Mouse (Mus musculus) liver, embryonic 14.5 days (tissue): ENCODE results near the gene Arhgef16. TPM values are rescaled to one million over a fixed set of nuclear protein-coding genes. Genes with fewer than 3 reads are reported as not detected.
A peak's percentile ranks its signal among the peaks of the same experiment; 100 is the strongest.

ENCODE experiments used
- ATAC-seq: fragments of 200-750 bp; cut with Nextera tagmentation; 2 replicates; pipeline ENCODE4 v1.8.0; 2017; ENCODE audit warnings: moderate number of reproducible peaks, mild to moderate bottlenecking, moderate library complexity; ENCODE audit not compliant: insufficient read depth
- DNase-seq, 3 experiments: peaks; one replicate each; pipeline ENCODE4 v3.0.0-alpha.2; 2012 to 2013; ENCODE audit warnings: low read depth in 3 of 3, low spot score in 3 of 3
- H3K27ac ChIP-seq: fragments of 300-500 bp; sonication (generic); 2 replicates; pipeline ENCODE4 v1.5.1; 2014; ENCODE audit warnings: moderate library complexity, mild to moderate bottlenecking, control low read depth, inconsistent platforms
- H3K27me3 ChIP-seq: fragments of 300-500 bp; sonication (generic); 2 replicates; pipeline ENCODE4 v1.6.1; 2014; ENCODE audit warnings: mild to moderate bottlenecking, low read length, moderate library complexity; ENCODE audit not compliant: control insufficient read depth, insufficient read depth
- H3K36me3 ChIP-seq: fragments of 300-500 bp; sonication (generic); replicated peaks from 2 replicates; pipeline ENCODE4 v1.6.1; 2014; ENCODE audit warnings: low read depth; ENCODE audit not compliant: control insufficient read depth, insufficient read depth
- H3K4me1 ChIP-seq, 2 experiments: fragments of 200-500 bp in 1 of 2; fragments of 300-500 bp in 1 of 2; sonication (generic) in 1 of 2; replicated peaks; 2 replicates each; pipeline ENCODE4 v1.6.1; 2012 to 2014; ENCODE audit warnings: antibody characterized with exemption in 1 of 2, inconsistent platforms in 1 of 2, low read length in 1 of 2; ENCODE audit not compliant: control insufficient read depth in 2 of 2, insufficient read depth in 2 of 2
- H3K4me2 ChIP-seq: fragments of 300-500 bp; sonication (generic); 2 replicates; pipeline ENCODE4 v1.6.1; 2014; ENCODE audit warnings: low read depth, mild to moderate bottlenecking, control low read depth, moderate library complexity
- H3K4me3 ChIP-seq, 2 experiments: fragments of 200-500 bp in 1 of 2; fragments of 300-500 bp in 1 of 2; sonication (generic) in 1 of 2; 2 replicates each; pipeline ENCODE4 v1.5.1; 2012 to 2014; ENCODE audit warnings: low read depth in 2 of 2, low read length in 2 of 2, mild to moderate bottlenecking in 2 of 2, control low read depth in 1 of 2, inconsistent platforms in 1 of 2, moderate library complexity in 1 of 2; ENCODE audit not compliant: insufficient read depth in 1 of 2
- H3K9ac ChIP-seq: fragments of 300-500 bp; sonication (generic); replicated peaks from 2 replicates; pipeline ENCODE4 v1.6.1; 2014; ENCODE audit warnings: mild to moderate bottlenecking, control low read depth, moderate library complexity
- H3K9me3 ChIP-seq: fragments of 300-500 bp; sonication (generic); 2 replicates; pipeline ENCODE4 v1.6.1; 2016; ENCODE audit warnings: low read length, mixed read lengths; ENCODE audit not compliant: control insufficient read depth
- CTCF ChIP-seq: IDR thresholded peaks from 2 replicates; pipeline ENCODE4 v1.5.1; 2016; ENCODE audit warnings: antibody characterized with exemption, low read depth, control low read depth
- EP300 ChIP-seq: IDR thresholded peaks from 2 replicates; pipeline ENCODE4 v1.6.1; 2016; ENCODE audit warnings: antibody characterized with exemption, low read depth
- WGBS: fragments of 180-500 bp; shearing (Covaris S2); extraction: QIAGEN DNeasy Blood & Tissue Kit; methylation state at CpG from one replicate; pipeline ENCODE4 v1.1.7; 2014; ENCODE audit not compliant: insufficient replicate concordance; 5-methylcytosine and 5-hydroxymethylcytosine counted together
- polyA plus RNA-seq, 2 experiments: library from polyadenylated mRNA; depleted of rRNA in 1 of 2; stranded (reverse) in 1 of 2; unstranded in 1 of 2; fragments of >200 nt; fragmentation: Nextera tagmentation in 1 of 2; extraction: Ambion mirVana in 1 of 2; gene quantifications; 2 replicates each; pipeline versions ENCODE4 v1.2.1 to v1.2.3; 2012 to 2014

Arhgef16 gene
- polyA plus RNA-seq, 2 experiments = 2.5 to 3.6 TPM

- ATAC-seq = no peak
- H3K4me1 ChIP-seq = no peaks in the 10 kb centered on the region
- TF ChIP-seq CTCF = no peak
- TF ChIP-seq EP300 = no peak
- 48% methylated on average over 9 of the region's 9 CpGs for WGBS
- no peak overlapping the region for H3K4me2 ChIP-seq
- H3K36me3 ChIP-seq = no peaks in the 10 kb centered on the region
- H3K27me3 ChIP-seq = no peaks in the 10 kb centered on the region
- no peak overlapping the region for H3K27ac ChIP-seq
- DNase-seq = no peak
- H3K9ac ChIP-seq = no peak overlapping the region
- H3K4me3 ChIP-seq = no peak overlapping the region
- no peaks in the 10 kb centered on the region for H3K9me3 ChIP-seq
These were observed 9.2 kb upstream of the Arhgef16 start for GRCm38 (mm10) chr4:154310576-154311262.

DNA sequence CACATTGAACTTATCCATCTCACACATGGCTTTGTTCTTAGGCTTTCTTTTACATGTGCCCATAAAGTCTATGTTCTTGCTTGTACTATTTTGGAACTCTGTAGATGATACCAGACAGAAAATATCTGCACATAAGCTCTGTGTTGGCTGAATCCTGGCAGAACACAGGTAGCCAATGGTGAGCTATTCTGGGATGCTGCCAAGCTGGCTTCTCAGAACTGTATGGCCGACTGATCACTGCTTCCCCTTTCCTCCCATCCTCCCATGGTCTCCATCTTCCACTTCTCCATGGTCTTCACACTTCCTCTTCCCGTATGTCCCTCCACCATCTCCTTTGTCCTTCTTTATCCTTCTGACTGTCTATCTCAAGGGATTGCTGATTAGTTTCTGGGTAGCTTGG lies 7.7 kb upstream of the Arhgef16 start:
- Histone ChIP-seq H3K36me3 (no peaks in the 10 kb centered on the region), H3K9me3 (no peaks in the 10 kb centered on the region), H3K27me3 (no peaks in the 10 kb centered on the region), H3K4me2 (no peak overlapping the region), H3K4me3 (no peak overlapping the region), H3K27ac (no peak overlapping the region), H3K4me1 (no peaks in the 10 kb centered on the region), H3K9ac (no peak overlapping the region)
- DNase-seq = no peak
- ATAC-seq = no peak
- WGBS = 37% methylated on average over 2 of the region's 2 CpGs
- TF ChIP-seq CTCF (no peak), EP300 (no peak)

GRCm38 (mm10) chr4:154299541-154300271 lies 1.8 kb downstream of the Arhgef16 start:
- Histone ChIP-seq H3K36me3 (no peaks in the 10 kb centered on the region), H3K4me2 (peak overlapping the region; percentile 49), H3K4me1 (no peaks in the 10 kb centered on the region), H3K9ac (no peak overlapping the region), H3K27ac (no peak overlapping the region), H3K9me3 (no peaks in the 10 kb centered on the region), H3K27me3 (peaks cover 17% of the 10 kb centered on the region), H3K4me3 (peak overlapping the region; percentile 35 to 41)
- TF ChIP-seq CTCF (no peak), EP300 (no peak)
- ATAC-seq = peak; percentile 34; the same call in 1 of the 2 replicates
- no peak for DNase-seq
- 2% methylated on average over 65 of the region's 66 CpGs for WGBS

DNA sequence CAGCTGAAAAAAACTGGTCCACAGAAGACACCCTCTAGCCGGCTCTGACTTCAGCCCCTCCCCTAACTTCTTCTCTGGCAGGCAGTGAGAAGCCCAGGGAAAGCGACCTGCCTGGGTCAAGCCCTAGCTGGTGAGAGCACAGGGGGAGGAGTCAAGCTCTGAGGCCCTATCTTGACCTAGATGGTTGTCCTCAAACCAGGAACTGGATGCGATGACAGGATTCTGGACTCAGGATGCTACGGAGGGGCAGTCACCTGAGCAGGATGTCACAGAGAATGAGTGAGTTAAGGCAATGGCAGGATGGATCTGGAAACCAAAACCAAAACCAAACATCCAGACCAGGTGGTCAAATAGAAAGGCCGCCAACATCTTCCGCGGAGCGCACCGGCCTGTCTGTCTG lies 3.7 kb downstream of the Arhgef16 start:
- Histone ChIP-seq H3K27ac (no peak overlapping the region), H3K4me1 (peaks cover 0 to 2% of the 10 kb centered on the region in 2 experiments; a peak in 1 of 4 replicates), H3K4me2 (no peak overlapping the region), H3K9me3 (no peaks in the 10 kb centered on the region), H3K27me3 (peaks cover 17% of the 10 kb centered on the region), H3K36me3 (no peaks in the 10 kb centered on the region), H3K9ac (no peak overlapping the region), H3K4me3 (no peak overlapping the region)
- ATAC-seq = 0 out of 2 replicates have a peak, but pooled peaks have one; percentile 16
- WGBS = 23% methylated on average over 9 of the region's 9 CpGs
- TF ChIP-seq CTCF = no peak
- no peak for TF ChIP-seq EP300
- DNase-seq = no peak

- no peaks in the 10 kb centered on the region for H3K9me3 ChIP-seq
- DNase-seq = peak in 1 of 3 experiments; percentile 7
- H3K4me3 ChIP-seq = no peak overlapping the region
- ATAC-seq = peak; percentile 54; the same call in 1 of the 2 replicates
- peaks cover 1% of the 10 kb centered on the region; the same call in 1 of the 2 replicates for H3K27me3 ChIP-seq
- peaks cover 0 to 2% of the 10 kb centered on the region in 2 experiments; a peak in 1 of 4 replicates for H3K4me1 ChIP-seq
- WGBS = 50% methylated on average over 8 of the region's 8 CpGs
- no peak for TF ChIP-seq EP300
- TF ChIP-seq CTCF = no peak
- peak overlapping the region; percentile 11; the same call in 1 of the 2 replicates for H3K4me2 ChIP-seq
- no peaks in the 10 kb centered on the region for H3K36me3 ChIP-seq
- no peak overlapping the region for H3K27ac ChIP-seq
- no peak overlapping the region for H3K9ac ChIP-seq
These were observed 7.2 kb downstream of the Arhgef16 start for GRCm38 (mm10) chr4:154294262-154294731.
